Mouse (Mus musculus) bone marrow macrophage, adult 2 months (primary cell): ENCODE data around the gene Cryab.

Experiments
- CTCF ChIP-seq: IDR thresholded peaks from 2 replicates; pipeline ENCODE4 v1.5.1; 2012; ENCODE audit warnings: low read depth, mild to moderate bottlenecking, low read length, moderate library complexity
- POLR2A ChIP-seq: IDR thresholded peaks from 2 replicates; pipeline ENCODE4 v1.6.1; 2012; ENCODE audit warnings: mild to moderate bottlenecking, low read depth, low read length, borderline replicate concordance

DNA sequence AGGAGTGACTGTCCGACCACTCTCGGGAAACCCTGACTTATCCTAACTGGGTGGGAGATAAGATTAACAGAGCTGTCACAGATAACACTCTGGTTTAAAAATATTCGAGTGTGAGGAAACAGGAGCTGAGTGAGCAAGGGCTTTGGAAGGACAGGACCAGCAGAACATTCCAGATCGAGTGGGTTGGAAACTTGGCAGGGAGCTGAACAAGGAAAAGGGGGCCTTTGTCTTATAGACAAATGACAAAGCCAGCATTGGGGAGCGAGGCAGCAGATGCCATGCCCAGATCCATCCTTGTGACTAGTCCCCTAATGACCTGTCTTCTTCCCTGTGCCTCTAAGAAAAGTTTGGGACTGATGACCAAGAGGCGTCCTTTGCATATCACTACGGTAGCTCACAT is 2.8 kb downstream of the Cryab start:
- TF ChIP-seq CTCF (no peak), POLR2A (no peak)
